Mouse (Mus musculus): Measurements from ENCODE around the gene Arl8b. TPM values are rescaled to one million over a fixed set of nuclear protein-coding genes. Genes with fewer than 3 reads are reported as not detected.

Arl8b gene
- total and polyA plus RNA-seq, 2 experiments from 2014 or later, result 73.1 to 105 TPM

DNA sequence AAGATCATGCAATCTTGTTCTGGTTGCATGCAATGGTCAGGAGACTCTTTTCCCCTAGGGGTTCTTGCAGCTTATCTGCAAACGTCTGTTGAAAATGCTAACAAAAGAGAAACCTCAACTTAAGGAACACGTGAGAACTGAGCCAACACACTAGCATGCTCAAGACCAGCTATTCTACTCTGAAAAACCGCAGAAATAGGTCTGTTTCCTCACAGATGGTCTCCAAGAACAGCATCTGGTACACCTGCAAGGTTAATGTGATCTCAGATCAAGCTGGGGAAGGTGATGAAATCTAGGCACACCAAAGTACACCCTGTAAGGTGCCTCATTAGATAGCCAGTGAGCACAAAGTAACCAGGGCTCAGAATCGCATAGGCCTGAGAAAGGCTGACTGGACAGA lies 56.5 kb downstream of the Arl8b start:
- TF ChIP-seq CTCF (IDR thresholded peaks at IDR 0.05), result no peak
- no peak overlapping the region for H3K9ac ChIP-seq (replicated peaks; ENCODE audit: low read length, poor library complexity, severe bottlenecking)
- H3K27me3 ChIP-seq (ENCODE audit: insufficient read depth, low read length), result no peaks in the 10 kb centered on the region
- 87% methylated on average over 4 of the region's 4 CpGs for WGBS
- H3K4me1 ChIP-seq (ENCODE audit: insufficient read depth, low read length), result no peaks in the 10 kb centered on the region
- H3K4me3 ChIP-seq (ENCODE audit: low read depth, low read length), result no peak overlapping the region
- no peaks in the 10 kb centered on the region for H3K9me3 ChIP-seq (ENCODE audit: low read length)
- H3K4me2 ChIP-seq (ENCODE audit: low read depth, low read length, poor library complexity, severe bottlenecking), result no peak overlapping the region
- no peak for ATAC-seq (ENCODE audit: low FRiP score)
- DNase-seq (ENCODE audit: low spot score), result no peak
- H3K36me3 ChIP-seq (ENCODE audit: insufficient read depth, low read length), result peaks cover 17% of the 10 kb centered on the region
- no peak overlapping the region for H3K27ac ChIP-seq (ENCODE audit: low read depth, low read length)

- no peaks in the 10 kb centered on the region for H3K9me3 ChIP-seq (ENCODE audit: low read length)
- ATAC-seq (ENCODE audit: low FRiP score) (no peak), DNase-seq (ENCODE audit: low spot score) (no peak)
- no peak overlapping the region for H3K4me3 ChIP-seq (ENCODE audit: low read depth, low read length)
- H3K27ac ChIP-seq (ENCODE audit: low read depth, low read length), result no peak overlapping the region
- TF ChIP-seq CTCF (IDR thresholded peaks at IDR 0.05), result no peak
- H3K4me1 ChIP-seq (ENCODE audit: insufficient read depth, low read length), result no peaks in the 10 kb centered on the region
- no peaks in the 10 kb centered on the region for H3K27me3 ChIP-seq (ENCODE audit: insufficient read depth, low read length)
- H3K9ac ChIP-seq (replicated peaks; ENCODE audit: low read length, poor library complexity, severe bottlenecking), result no peak overlapping the region
- WGBS, result 96% methylated on average over 8 of the region's 8 CpGs
- H3K4me2 ChIP-seq (ENCODE audit: low read depth, low read length, poor library complexity, severe bottlenecking), result no peak overlapping the region
- peaks cover 20% of the 10 kb centered on the region for H3K36me3 ChIP-seq (ENCODE audit: insufficient read depth, low read length)
Measured at GRCm38 (mm10) chr6:108840861-108841640, 58.2 kb downstream of the Arl8b start.

GRCm38 (mm10) chr6:108843664-108844063 lies 60.8 kb downstream of the Arl8b start:
- no peak overlapping the region for H3K4me3 ChIP-seq (ENCODE audit: low read depth, low read length)
- no peak overlapping the region for H3K27ac ChIP-seq (ENCODE audit: low read depth, low read length)
- no peak for TF ChIP-seq CTCF (IDR thresholded peaks at IDR 0.05)
- no peaks in the 10 kb centered on the region for H3K4me1 ChIP-seq (ENCODE audit: insufficient read depth, low read length)
- no peak overlapping the region for H3K9ac ChIP-seq (replicated peaks; ENCODE audit: low read length, poor library complexity, severe bottlenecking)
- no peak for DNase-seq (ENCODE audit: low spot score)
- no peak overlapping the region for H3K4me2 ChIP-seq (ENCODE audit: low read depth, low read length, poor library complexity, severe bottlenecking)
- H3K27me3 ChIP-seq (ENCODE audit: insufficient read depth, low read length), result no peaks in the 10 kb centered on the region
- ATAC-seq (ENCODE audit: low FRiP score), result no peak
- 72% methylated on average over 1 of the region's 1 CpGs for WGBS
- H3K9me3 ChIP-seq (ENCODE audit: low read length), result no peaks in the 10 kb centered on the region
- H3K36me3 ChIP-seq (ENCODE audit: insufficient read depth, low read length), result peaks cover 15% of the 10 kb centered on the region

DNA sequence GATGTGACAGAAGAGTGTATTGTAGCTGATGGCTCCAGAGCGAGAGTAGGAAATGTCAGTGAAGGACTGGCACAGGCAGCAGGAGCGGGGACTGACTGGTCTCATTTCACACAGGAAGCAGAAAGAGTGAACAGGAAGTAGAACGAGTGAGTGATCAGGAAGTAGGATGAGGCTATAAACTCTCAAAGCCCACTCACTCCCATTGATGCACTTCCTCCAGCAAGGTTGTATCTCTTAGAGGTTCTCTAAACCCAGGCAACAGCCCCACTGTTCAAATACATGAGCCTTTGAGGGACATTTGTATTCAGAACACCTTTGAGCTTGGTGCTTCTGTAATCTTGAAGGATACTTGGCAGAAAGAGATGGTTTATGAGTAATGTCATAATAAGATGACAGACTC lies 61.2 kb downstream of the Arl8b start:
- WGBS, result 86% methylated on average over 3 of the region's 3 CpGs
- no peak overlapping the region for H3K4me2 ChIP-seq (ENCODE audit: low read depth, low read length, poor library complexity, severe bottlenecking)
- no peak overlapping the region for H3K4me3 ChIP-seq (ENCODE audit: low read depth, low read length)
- no peak overlapping the region for H3K9ac ChIP-seq (replicated peaks; ENCODE audit: low read length, poor library complexity, severe bottlenecking)
- ATAC-seq (ENCODE audit: low FRiP score), result no peak
- no peak overlapping the region for H3K27ac ChIP-seq (ENCODE audit: low read depth, low read length)
- peaks cover 20% of the 10 kb centered on the region for H3K36me3 ChIP-seq (ENCODE audit: insufficient read depth, low read length)
- TF ChIP-seq CTCF (IDR thresholded peaks at IDR 0.05), result no peak
- no peak for DNase-seq (ENCODE audit: low spot score)
- H3K4me1 ChIP-seq (ENCODE audit: insufficient read depth, low read length), result no peaks in the 10 kb centered on the region
- no peaks in the 10 kb centered on the region for H3K9me3 ChIP-seq (ENCODE audit: low read length)
- H3K27me3 ChIP-seq (ENCODE audit: insufficient read depth, low read length), result no peaks in the 10 kb centered on the region

DNA sequence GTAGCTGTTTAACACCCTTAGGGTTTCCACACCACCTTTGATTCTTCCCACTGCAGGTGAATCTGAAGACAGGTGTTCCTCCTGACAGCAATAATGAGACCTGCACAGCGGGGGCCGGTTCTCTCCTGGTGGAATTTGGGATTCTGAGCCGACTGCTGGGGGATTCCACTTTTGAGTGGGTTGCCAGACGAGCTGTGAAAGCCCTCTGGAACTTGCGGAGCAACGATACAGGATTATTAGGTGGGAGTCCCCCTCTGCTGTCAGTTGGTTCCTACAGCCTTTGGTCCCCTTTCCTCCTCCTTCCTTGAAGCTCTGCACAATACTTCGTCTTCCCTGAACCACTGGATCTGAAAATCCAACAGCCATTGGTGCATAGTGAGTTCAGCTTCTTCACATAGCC lies 61.9 kb downstream of the Arl8b start:
- Histone ChIP-seq H3K27ac (ENCODE audit: low read depth, low read length) (no peak overlapping the region), H3K4me2 (ENCODE audit: low read depth, low read length, poor library complexity, severe bottlenecking) (no peak overlapping the region), H3K4me3 (ENCODE audit: low read depth, low read length) (no peak overlapping the region), H3K27me3 (ENCODE audit: insufficient read depth, low read length) (no peaks in the 10 kb centered on the region), H3K9ac (replicated peaks; ENCODE audit: low read length, poor library complexity, severe bottlenecking) (no peak overlapping the region), H3K4me1 (ENCODE audit: insufficient read depth, low read length) (no peaks in the 10 kb centered on the region), H3K36me3 (ENCODE audit: insufficient read depth, low read length) (peaks cover 23% of the 10 kb centered on the region), H3K9me3 (ENCODE audit: low read length) (no peaks in the 10 kb centered on the region)
- TF ChIP-seq CTCF (IDR thresholded peaks at IDR 0.05), result no peak
- no peak for ATAC-seq (ENCODE audit: low FRiP score)
- DNase-seq (ENCODE audit: low spot score), result no peak
- 88% methylated on average over 7 of the region's 7 CpGs for WGBS

- Histone ChIP-seq H3K4me1 (ENCODE audit: insufficient read depth, low read length) (no peaks in the 10 kb centered on the region), H3K9me3 (ENCODE audit: low read length) (no peaks in the 10 kb centered on the region), H3K4me3 (ENCODE audit: low read depth, low read length) (no peak overlapping the region), H3K4me2 (ENCODE audit: low read depth, low read length, poor library complexity, severe bottlenecking) (no peak overlapping the region), H3K9ac (replicated peaks; ENCODE audit: low read length, poor library complexity, severe bottlenecking) (no peak overlapping the region), H3K36me3 (ENCODE audit: insufficient read depth, low read length) (peaks cover 43% of the 10 kb centered on the region), H3K27ac (ENCODE audit: low read depth, low read length) (no peak overlapping the region), H3K27me3 (ENCODE audit: insufficient read depth, low read length) (no peaks in the 10 kb centered on the region)
- DNase-seq (ENCODE audit: low spot score) (no peak), ATAC-seq (ENCODE audit: low FRiP score) (no peak)
- 94% methylated on average over 8 of the region's 8 CpGs for WGBS
- no peak for TF ChIP-seq CTCF (IDR thresholded peaks at IDR 0.05)
Measured at GRCm38 (mm10) chr6:108852088-108852670, 69.3 kb downstream of the Arl8b start.

Measured in midbrain, postnatal 0 days (tissue).